Mouse (Mus musculus) forebrain, embryonic 10.5 days (tissue): ENCODE measurements around the gene 4930469K13Rik. TPM values are rescaled to one million over a fixed set of nuclear protein-coding genes. Genes with fewer than 3 reads are reported as not detected.
"Not testable (repeated sequence)": the region's sequence is repeated elsewhere in the genome, so short reads cannot be mapped to it uniquely, and the experiment has no call there.

Source experiments
- DNase-seq: peaks from one replicate; pipeline ENCODE4 v3.0.0-alpha.2; 2017; ENCODE audit warnings: low spot score; ENCODE audit errors: extremely low spot score
- H3K27ac ChIP-seq: fragments of 300-500 bp; sonication (generic); 2 replicates; pipeline ENCODE4 v1.5.1; 2016; ENCODE audit warnings: mild to moderate bottlenecking
- H3K27me3 ChIP-seq: fragments of 300-500 bp; sonication (generic); 2 replicates; pipeline ENCODE4 v1.6.1; 2016; ENCODE audit warnings: mild to moderate bottlenecking; ENCODE audit not compliant: poor library complexity, severe bottlenecking
- H3K36me3 ChIP-seq: fragments of 300-500 bp; sonication (generic); replicated peaks from 2 replicates; pipeline ENCODE4 v1.6.1; 2016; ENCODE audit warnings: mild to moderate bottlenecking, moderate library complexity
- H3K4me1 ChIP-seq: fragments of 300-500 bp; sonication (generic); 2 replicates; pipeline ENCODE4 v1.6.1; 2016
- H3K4me3 ChIP-seq: fragments of 300-500 bp; sonication (generic); 2 replicates; pipeline ENCODE4 v1.5.1; 2016; ENCODE audit warnings: mild to moderate bottlenecking, moderate library complexity
- H3K9me3 ChIP-seq: fragments of 300-500 bp; sonication (generic); 2 replicates; pipeline ENCODE4 v1.6.1; 2016; ENCODE audit warnings: mild to moderate bottlenecking, moderate library complexity
- WGBS: fragments of 180-500 bp; shearing (Covaris S2); methylation state at CpG from one replicate; pipeline ENCODE4 v1.1.7; 2016; 5-methylcytosine and 5-hydroxymethylcytosine counted together
- polyA plus RNA-seq: library from polyadenylated mRNA; unstranded; fragments of >200 nt; fragmentation: Nextera tagmentation; extraction: Ambion mirVana; gene quantifications from 2 replicates; pipeline ENCODE4 v1.2.1, GENCODE M21; 2016

4930469K13Rik gene
- polyA plus RNA-seq = not detected in 2 replicates

DNA sequence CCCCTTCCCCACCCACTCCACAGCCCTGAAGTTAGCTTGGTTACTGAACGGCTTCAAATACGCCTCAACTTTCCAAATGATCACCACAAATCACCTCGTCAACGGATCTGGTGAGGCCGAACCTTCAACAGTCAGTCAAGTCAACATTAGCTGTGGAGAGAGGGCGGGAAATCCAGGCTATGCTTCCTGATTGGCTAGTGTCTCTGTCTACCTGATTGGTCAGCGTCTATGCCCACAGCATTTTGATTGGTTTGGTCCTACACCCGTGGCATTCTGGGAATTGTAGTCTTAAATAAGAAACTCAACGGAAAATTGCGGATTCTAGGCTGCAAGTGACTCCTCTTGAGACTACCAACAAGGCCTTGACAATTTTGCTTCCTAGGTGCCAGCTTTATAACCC, at the start of gene 4930469K13Rik:
Gene 4930469K13Rik (minus strand): TSS at position 133 of the 400 bp plus-strand sequence.
- no peak within 1 kb of the TSS for H3K27ac ChIP-seq
- no peaks in the 10 kb centered on the region for H3K36me3 ChIP-seq
- no peak for DNase-seq
- no peaks in the 10 kb centered on the region for H3K27me3 ChIP-seq
- no peaks in the 10 kb centered on the region for H3K9me3 ChIP-seq
- no peak within 1 kb of the TSS for H3K4me3 ChIP-seq
- H3K4me1 ChIP-seq = no peaks in the 10 kb centered on the region
- 86% methylated on average over 10 of the region's 10 CpGs for WGBS

DNA sequence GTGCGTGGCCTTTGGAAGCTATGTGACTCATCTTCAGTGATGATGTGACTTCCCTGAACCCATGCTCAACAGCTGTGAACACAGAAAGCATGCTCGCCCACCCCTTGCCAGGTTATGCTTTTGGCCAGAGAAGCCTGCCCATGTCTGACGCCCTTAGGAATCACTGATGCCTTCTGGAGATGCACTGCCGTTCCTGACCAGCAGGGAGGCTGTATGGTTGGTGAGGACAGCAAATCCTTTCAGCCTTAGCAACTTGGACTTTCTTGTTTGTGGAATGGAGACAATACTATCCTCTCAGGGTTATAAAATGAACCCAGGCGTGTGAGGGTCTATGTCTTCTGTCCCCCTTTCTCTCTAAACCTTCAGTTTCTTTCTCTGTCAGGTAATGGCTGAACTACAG, 48.6 kb upstream of the 4930469K13Rik start:
- Histone ChIP-seq H3K4me3 (no peak overlapping the region), H3K4me1 (peaks cover 6% of the 10 kb centered on the region), H3K27ac (no peak overlapping the region), H3K36me3 (no peaks in the 10 kb centered on the region), H3K9me3 (no peaks in the 10 kb centered on the region), H3K27me3 (peaks cover 8% of the 10 kb centered on the region; the same call in 1 of the 2 replicates)
- no peak for DNase-seq
- WGBS = 76% methylated on average over 5 of the region's 5 CpGs

DNA sequence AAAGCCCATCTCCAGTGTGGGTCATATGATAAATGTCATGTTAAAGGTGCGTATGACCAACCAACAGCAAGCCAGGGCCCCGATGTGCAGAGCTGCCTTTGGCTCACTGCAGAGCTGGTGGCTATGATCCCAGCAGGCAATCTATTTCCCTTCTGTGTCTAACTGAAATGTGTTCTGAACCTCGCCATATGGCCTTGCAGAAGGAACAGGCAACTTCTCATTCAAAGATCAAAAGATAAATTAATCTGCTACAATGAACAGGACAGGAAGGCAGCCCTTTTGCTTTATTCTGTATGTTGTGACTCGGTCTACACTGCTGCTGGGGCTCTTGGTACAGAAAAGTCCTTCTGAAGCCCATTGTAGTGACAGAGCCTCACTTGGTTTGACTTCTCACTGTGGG, 46.1 kb upstream of the 4930469K13Rik start:
- H3K36me3 ChIP-seq = no peaks in the 10 kb centered on the region
- no peak overlapping the region for H3K27ac ChIP-seq
- no peak overlapping the region for H3K4me3 ChIP-seq
- WGBS = 89% methylated on average over 4 of the region's 4 CpGs
- H3K4me1 ChIP-seq = peaks cover 6% of the 10 kb centered on the region
- DNase-seq = no peak
- H3K9me3 ChIP-seq = no peaks in the 10 kb centered on the region
- peaks cover 22% of the 10 kb centered on the region; the same call in 1 of the 2 replicates for H3K27me3 ChIP-seq

DNA sequence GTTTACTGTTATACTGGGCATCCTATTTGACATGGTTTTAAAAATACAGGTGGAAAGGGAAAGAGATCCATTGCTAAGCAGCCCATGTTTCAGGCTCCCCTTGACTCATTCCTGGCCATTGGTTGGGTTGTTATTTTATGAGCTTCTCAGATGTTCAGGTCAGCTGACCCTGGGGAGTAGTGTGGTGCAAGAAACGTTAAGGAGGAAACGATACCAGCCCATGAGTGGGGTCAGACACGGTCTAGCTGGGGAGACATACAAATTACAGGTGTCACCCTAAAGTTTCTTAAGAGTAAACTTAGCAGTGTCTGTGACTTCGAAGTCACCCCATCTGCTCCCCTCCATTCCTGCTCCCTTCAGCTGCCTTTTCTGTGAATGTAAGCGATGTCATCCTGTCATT, 45.6 kb upstream of the 4930469K13Rik start:
- 89% methylated on average over 5 of the region's 5 CpGs for WGBS
- no peaks in the 10 kb centered on the region for H3K9me3 ChIP-seq
- no peak for DNase-seq
- no peak overlapping the region for H3K27ac ChIP-seq
- H3K27me3 ChIP-seq = peaks cover 22% of the 10 kb centered on the region; the same call in 1 of the 2 replicates
- H3K4me1 ChIP-seq = peaks cover 6% of the 10 kb centered on the region
- no peak overlapping the region for H3K4me3 ChIP-seq
- no peaks in the 10 kb centered on the region for H3K36me3 ChIP-seq

DNA sequence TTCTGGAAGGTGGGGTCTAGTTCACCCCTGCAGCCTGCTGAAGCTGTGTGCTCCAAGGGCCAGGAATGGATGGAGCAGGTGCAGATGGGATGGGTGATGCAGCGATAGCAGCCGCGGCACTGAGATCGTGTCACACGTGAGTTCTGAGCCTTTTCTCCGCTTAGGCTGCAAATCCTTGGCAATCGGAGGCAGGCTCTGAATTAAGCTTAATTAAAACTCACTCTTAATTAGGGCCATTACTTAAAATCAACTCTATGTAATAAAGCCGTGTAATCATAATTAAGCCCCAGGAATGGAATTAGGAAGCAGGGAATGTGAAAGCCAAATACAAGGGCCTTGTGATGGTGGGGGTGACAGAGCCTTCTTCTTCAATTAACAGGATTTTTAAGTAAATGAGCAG, 40.9 kb upstream of the 4930469K13Rik start:
- Histone ChIP-seq H3K4me1 (peaks cover under 1% of the 10 kb centered on the region), H3K4me3 (no peak overlapping the region), H3K9me3 (no peaks in the 10 kb centered on the region), H3K36me3 (no peaks in the 10 kb centered on the region), H3K27ac (no peak overlapping the region), H3K27me3 (peaks cover 38% of the 10 kb centered on the region; the same call in 1 of the 2 replicates)
- no peak for DNase-seq
- WGBS = 79% methylated on average over 8 of the region's 8 CpGs

DNA sequence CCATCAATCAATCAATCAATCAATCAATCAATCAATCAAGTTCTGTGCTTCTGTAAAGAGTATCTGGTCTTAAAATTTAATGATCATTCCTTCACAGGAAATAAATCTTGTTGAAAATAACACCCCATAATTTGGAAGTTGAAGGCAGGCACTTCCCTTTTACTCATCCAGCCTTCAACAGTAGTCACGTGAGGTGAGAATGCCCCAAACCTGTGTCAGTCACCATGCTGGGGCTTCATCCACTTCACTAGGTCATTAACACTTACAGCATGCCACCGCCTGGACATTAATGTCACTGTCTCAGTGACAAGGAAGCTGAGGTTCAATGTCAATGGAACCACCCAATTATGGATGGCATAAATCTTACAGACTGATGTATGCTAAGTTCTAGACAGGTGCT, 30.1 kb upstream of the 4930469K13Rik start:
- Histone ChIP-seq H3K27ac (no peak overlapping the region), H3K9me3 (no peaks in the 10 kb centered on the region), H3K27me3 (no peaks in the 10 kb centered on the region), H3K36me3 (no peaks in the 10 kb centered on the region), H3K4me1 (no peaks in the 10 kb centered on the region), H3K4me3 (no peak overlapping the region)
- WGBS = 83% methylated on average over 2 of the region's 2 CpGs
- DNase-seq = no peak

DNA sequence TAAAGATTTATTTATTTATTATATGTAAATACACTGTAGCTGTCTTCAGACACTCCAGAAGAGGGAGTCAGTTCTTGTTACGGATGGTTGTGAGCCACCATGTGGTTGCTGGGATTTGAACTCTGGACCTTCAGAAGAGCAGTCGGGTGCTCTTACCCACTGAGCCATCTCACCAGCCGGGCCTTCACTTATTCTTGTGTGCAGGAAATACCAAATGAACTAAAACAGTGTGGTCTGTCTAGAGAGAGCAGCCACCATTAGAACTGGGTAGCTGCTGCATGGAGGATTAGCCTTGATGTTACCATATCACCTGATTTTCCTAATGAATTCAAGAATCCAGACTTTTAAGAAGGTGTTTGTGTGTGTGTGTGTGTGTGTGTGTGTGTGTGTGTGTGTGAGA, 27.4 kb upstream of the 4930469K13Rik start:
- WGBS = 87% methylated on average over 3 of the region's 3 CpGs
- H3K9me3 ChIP-seq, H3K27ac ChIP-seq, H3K27me3 ChIP-seq, DNase-seq, H3K4me1 ChIP-seq, H3K36me3 ChIP-seq, H3K4me3 ChIP-seq: not testable (repeated sequence)

DNA sequence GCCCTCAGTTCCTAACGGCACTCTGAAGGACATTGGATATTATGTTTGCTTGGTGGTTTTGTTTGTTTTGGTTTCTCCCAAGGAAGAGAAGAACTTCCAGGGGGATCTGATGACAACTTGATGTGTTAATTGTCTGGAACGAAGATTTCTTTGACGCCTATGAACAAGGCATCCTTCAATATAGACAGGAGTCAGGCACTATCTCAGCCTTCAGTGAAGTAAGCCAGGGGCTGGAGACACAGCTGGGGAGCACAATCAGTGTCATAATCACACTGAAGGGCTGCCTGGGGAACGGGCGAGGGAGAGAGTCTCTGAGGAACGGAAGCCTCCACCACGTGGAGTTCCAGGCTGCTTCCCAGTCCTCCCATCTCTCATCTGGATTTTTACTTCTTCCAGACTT, 26.5 kb upstream of the 4930469K13Rik start:
- Histone ChIP-seq H3K4me3 (no peak overlapping the region), H3K9me3 (no peaks in the 10 kb centered on the region), H3K27ac (no peak overlapping the region), H3K36me3 (no peaks in the 10 kb centered on the region), H3K27me3 (no peaks in the 10 kb centered on the region), H3K4me1 (no peaks in the 10 kb centered on the region)
- no peak for DNase-seq
- 69% methylated on average over 7 of the region's 7 CpGs for WGBS

DNA sequence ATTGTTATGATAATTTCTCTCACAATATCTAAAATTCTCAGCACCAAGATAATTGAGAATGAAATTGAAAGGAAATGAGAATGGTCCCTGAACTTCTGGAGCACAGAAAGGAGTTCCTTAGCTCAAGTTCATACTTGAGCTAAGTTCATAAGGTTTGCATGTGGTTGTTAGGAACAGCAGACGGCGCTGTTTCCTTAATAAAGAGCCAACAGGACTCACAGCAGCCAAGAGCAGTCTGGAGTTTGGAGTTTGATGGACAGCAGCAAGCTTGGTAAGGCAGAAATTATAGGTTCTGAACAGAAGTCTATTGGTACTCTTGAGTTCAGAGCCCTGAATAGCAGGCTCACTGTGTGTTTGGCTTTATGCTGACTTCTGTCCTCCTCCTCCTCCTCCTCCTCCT, 24.8 kb upstream of the 4930469K13Rik start:
- no peak overlapping the region for H3K4me3 ChIP-seq
- no peaks in the 10 kb centered on the region for H3K9me3 ChIP-seq
- H3K27ac ChIP-seq = no peak overlapping the region
- DNase-seq = no peak
- no peaks in the 10 kb centered on the region for H3K4me1 ChIP-seq
- H3K27me3 ChIP-seq = no peaks in the 10 kb centered on the region
- WGBS = 20% methylated on average over 2 of the region's 2 CpGs
- no peaks in the 10 kb centered on the region for H3K36me3 ChIP-seq

DNA sequence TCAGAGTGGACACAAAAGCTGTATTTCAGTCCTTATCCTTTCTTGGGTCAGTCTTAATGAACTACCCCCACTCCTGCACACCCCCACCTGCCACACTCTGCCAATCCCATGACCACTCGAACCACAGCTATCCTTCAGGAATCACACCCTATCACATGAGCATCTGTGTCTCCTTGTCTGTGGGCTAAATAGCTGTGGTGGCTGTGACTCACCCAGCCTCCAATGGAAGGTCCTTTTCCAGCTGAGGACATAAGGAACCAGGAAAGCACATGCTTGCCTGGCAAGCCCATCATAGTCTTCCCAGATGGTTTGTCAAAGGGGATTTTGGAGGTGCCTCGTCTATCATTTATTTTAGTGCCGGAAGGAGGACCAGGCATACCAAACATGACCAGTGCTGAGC, 20.0 kb upstream of the 4930469K13Rik start:
- 91% methylated on average over 3 of the region's 3 CpGs for WGBS
- Histone ChIP-seq H3K9me3 (no peaks in the 10 kb centered on the region), H3K4me1 (peaks cover 6% of the 10 kb centered on the region), H3K36me3 (no peaks in the 10 kb centered on the region), H3K27me3 (no peaks in the 10 kb centered on the region), H3K27ac (no peak overlapping the region), H3K4me3 (no peak overlapping the region)
- no peak for DNase-seq

DNA sequence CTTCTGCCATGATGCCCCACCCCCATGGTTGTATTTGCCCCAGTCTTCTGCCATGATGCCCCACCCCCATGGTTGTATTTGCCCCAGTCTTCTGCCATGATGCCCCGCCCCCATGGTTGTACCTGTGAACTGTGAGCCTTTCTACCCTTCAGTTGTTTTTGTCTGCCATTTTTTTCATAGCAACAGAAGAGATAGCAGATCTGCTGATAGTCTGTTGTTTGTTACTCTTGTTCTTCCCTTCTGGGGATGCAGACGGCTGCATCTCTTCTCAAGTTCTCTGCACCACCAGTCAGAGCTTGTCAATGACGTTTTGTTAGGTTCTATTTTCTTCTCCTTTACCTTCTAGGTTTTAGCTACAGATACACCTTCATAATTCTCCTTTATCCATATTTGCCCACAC, 19.2 kb upstream of the 4930469K13Rik start:
- Histone ChIP-seq H3K4me3 (no peak overlapping the region), H3K27me3 (no peaks in the 10 kb centered on the region), H3K27ac (no peak overlapping the region), H3K36me3 (no peaks in the 10 kb centered on the region), H3K4me1 (peaks cover 13% of the 10 kb centered on the region), H3K9me3 (no peaks in the 10 kb centered on the region)
- WGBS = 89% methylated on average over 3 of the region's 3 CpGs
- no peak for DNase-seq

DNA sequence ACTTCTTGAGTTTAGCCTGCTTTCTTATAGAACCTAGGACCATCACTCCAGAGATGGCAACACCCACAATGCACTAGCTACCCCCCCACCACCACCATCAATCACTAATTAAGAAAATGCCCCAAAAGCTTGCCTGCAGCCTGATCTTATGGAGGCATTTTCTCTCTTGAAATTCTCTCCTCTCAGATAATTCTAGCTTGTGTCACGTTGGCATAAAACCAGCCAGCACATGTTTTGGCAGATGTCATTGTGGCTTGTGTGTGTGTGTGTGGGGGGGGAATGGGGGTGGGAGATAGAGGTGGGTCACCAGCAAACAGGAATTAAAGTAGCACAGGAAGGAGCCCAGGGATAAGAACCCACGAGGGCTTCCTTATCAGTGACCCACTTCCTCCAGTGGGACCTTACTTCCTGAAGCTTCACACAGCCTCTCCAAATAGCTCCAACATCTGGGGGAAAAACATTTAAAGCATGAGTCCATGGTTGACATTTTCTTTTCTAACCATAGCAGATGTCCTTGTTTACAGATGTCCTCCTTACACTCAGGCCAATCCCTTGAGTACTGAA, 18.3 kb upstream of the 4930469K13Rik start:
- Histone ChIP-seq H3K27ac (no peak overlapping the region), H3K9me3 (no peaks in the 10 kb centered on the region), H3K4me3 (no peak overlapping the region), H3K27me3 (no peaks in the 10 kb centered on the region), H3K4me1 (peaks cover 18% of the 10 kb centered on the region), H3K36me3 (no peaks in the 10 kb centered on the region)
- WGBS = 82% methylated on average over 2 of the region's 2 CpGs
- DNase-seq = no peak

DNA sequence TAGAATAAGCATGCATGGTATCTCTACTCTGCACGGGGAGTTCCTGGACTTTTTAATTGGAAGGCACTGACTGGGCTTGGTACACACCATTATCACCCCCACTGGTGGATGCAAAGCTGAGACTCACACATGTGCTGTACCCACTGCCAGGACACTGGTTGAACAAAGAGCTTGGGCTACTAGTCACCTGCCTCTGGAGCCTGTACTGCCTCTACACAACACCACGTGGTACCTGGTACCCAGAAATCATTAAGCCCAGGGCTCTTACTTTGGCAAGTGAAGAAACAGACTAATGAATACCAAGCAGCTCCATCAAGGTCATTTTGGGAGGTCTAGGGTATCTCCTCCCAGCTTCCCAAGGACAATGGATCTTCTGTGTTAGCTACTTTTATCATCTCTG, 15.4 kb upstream of the 4930469K13Rik start:
- DNase-seq = no peak
- 77% methylated on average over 2 of the region's 2 CpGs for WGBS
- no peaks in the 10 kb centered on the region for H3K9me3 ChIP-seq
- no peaks in the 10 kb centered on the region for H3K27me3 ChIP-seq
- H3K27ac ChIP-seq = no peak overlapping the region
- H3K4me1 ChIP-seq = peaks cover 19% of the 10 kb centered on the region
- H3K4me3 ChIP-seq = no peak overlapping the region
- no peaks in the 10 kb centered on the region for H3K36me3 ChIP-seq
